Mouse (Mus musculus) gastrocnemius, postnatal 4 days (tissue): ENCODE measurements at regions not wholly inside any gene's neighbourhood (a gene's known extent, or its start where the extent isn't known, plus 50 kb on each side); places are given as distances from the start of the nearest gene placed in this dataset.

Experiments used
- DNase-seq, 2 experiments: peaks; one replicate each; pipeline ENCODE4 v3.0.0; 2021 to 2022; ENCODE audit warnings: low spot score in 2 of 2, mixed read lengths in 2 of 2

DNA sequence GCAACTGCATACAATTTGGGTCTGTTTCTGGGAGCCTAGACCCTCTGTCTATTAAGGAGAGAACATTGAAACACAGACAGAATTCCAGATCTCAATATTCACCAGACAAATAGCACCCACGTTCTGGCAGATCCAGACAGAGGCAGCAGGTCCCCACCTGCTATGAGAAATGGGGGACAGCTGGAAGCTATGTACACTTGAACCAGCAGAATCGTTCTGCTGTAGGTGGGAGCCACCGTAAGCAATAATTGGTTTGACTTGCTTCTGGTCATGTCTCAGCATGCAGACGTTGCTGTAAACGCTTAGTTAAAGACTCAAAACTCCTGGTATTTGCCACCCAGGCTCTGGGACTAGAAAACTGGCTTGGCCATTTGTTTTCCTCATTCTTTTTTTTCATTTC is 122.2 kb upstream of the Xylt1 start:
- DNase-seq: no peak

DNA sequence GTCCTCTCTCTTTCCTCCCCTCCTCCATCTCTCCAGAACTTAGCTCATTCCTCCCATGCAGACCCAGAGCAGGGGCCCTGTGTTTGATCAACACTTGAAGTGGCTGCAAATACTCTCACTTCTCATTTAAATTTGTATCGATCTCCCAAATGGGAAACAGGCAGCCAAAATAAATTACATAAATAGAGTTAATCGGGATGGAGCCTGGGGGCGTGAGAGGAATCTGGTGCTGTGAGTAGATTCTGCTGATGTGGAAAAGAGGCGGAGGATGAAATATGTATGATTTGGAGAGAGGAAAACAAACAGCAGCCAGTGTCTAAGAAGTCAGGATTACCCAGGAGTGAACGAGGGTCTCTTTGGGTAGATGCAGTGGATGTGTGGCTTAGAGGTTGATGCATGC is 121.6 kb upstream of the Xylt1 start:
- no peak for DNase-seq

DNA sequence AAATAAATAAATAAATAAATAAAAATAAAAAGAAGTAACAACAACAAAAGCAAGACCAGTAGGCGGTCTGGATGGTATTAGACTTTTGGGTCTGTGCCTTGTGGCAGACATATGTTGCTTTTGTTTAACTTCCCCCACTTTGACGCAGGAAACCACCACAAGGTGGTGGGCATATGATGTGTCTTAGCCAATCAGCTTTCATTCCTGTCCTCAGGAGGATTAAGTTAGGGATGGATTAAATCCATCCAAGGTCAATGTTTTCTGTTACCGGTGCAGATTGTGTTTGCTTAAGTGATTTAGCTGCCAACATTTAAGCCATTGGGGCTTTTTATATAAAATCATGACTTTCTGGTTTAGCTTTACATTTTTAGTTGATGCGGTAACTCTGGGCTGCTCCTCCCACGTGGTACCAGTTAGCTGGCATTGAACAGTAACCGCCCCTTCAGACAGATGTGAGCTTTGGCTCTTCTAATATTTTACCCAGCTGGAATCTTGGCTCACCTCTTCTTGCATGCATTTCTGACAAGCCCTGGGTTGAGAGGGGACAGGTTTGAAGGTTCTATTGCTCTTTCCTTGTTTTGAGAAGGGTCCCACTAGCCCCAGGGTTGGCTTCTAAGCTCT is 121.0 kb upstream of the Xylt1 start:
- DNase-seq: no peak

DNA sequence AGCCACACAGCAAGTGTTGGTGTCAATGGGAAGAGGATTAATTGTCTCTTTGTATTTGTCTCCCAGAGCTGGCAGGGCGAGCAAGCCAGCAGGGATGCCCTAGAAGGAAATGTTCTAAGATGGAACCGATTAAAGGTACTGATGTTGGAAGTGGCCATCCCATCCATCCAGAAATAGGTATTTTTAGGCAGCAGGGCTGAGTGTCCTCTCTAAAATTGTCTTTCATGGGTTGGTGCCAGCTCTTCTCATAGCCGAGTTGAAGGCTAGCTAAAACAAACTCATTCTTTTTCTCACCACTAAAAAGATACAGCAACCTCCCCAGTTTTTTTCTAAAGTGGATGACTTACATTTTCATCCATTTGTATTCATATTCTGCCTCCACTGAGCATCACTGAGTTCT is 120.2 kb upstream of the Xylt1 start:
- DNase-seq: no peak

DNA sequence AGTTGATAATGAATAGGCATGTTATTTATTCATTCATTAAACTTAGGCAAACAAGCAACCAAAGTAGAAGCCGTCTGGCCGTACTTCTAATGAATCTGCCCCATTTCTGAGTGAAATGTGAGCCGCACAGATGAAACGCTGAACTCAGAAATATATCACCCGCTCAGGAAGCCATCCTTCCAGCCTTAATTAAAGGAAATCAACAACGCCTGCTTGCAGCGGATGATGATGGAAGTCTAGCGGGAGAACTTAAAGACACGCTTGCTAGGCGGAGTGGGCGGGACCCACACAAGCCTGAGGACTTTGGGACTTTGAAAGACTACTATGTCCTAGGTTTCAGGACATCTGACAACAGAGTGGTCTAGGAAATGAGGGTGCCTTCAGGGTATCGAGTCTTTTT is 117.7 kb upstream of the Xylt1 start:
- DNase-seq: no peak

DNA sequence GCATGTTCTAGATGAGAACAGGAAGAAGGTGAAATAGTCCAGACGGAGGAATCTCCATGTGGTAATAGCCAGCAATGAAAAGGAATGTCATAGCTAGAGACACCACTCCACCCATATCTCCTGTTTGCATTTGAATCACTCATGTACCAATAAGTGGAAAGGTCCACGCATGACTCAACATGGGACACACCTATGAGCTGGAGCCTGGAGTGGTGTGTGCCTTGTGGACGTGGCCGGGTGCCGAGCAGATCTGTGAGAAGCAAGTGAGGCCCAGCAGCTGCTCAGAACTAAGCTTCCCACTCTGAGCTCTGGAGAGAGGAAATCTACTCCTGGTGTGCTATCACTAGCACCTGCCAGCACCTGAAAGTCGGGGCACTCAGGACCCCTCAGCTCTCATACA is 116.4 kb upstream of the Xylt1 start:
- no peak for DNase-seq

DNA sequence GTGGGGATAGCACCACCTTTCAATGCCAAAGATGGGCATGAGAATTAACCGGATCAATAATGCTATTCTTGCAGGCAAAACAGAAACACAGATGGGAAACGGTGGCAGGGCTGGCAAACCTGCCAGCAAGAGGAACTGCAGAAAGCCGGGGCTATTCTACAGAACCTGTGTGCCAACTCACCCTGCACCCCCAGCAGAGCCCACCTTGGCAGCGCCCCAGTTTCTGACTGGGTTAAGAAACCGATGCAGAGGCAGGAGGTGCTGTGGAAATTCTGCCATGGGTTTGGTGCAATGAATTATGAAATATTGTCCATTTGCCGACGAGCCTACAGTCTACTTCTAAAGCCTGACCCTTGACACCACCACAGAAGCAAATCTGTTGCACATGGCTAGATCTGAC is 112.7 kb upstream of the Xylt1 start:
- DNase-seq: no peak

DNA sequence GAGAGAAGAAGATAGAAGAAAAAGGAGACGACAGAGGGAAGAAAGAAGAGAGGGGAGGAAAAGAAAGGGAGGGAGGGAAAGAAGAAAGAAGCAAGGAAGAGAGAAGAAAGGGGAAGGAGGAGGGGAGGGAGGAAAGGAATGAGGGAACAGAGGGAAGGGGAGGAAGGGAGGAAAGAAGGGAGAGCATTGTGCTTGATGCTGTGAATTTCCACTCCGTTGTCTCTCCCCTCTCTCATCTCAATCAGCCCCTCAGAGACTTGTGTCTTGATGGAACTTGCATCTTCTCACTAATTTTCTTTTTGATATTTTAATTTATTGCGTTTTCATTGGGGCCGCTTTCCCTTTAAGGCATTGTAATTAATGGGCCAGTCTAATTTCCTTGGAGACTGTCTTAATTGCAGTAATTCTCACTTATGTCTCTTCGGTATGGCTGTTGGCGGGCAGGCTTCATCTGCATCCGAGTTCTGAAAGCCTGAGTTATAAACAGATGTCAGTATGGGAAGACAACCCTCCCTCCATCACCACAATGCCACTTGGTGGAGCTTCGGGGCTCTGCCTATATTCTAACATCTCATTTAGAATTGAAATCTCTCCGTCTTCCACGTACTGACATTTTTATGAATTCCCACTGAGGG is 111.4 kb upstream of the Xylt1 start:
- no peak for DNase-seq

DNA sequence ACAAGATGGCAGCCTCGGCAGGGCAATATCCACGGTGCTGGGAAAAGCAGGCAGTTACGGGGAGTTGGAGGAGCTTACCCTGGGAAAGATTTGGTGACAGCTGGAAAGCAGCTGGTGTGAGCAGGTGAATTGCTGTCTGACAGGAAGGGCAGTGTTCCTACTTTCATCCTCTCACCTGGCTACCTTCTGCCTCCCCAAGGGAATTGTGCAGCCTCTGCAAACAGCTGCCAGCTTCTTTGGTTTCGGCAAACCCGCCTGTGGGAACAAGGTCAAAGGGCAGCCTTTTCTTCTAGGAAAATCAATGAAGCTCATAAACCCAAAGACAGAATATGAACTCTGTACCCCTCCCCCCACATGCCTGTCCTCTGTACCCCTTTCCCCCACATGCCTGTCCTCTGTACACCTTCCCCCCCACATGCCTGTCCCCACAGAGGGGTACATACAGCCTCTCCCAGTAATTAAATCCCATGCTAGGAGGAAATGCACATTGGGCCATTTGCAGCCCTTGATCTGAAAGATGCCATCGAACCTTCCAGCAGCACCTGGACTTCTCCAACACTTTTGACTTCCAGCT is 102.3 kb upstream of the Xylt1 start:
- DNase-seq: no peak

DNA sequence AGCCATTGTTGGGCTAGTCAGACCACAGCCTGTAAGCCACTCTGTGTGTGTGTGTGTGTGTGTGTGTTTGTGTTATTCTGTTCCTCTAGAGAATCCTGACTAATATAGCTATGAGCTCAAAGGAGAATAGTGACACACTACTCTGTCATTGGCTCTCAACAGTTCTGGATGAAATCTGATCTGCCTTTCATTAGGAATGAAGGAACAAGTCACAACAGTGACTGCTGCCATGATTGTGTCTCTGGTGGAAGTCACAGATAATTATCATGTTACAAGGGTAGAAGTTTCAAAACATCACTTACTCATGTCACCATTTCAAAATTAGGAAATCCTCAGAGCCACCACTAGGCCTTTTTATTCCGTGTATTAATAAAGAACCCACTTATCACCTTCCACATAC is 98.6 kb upstream of the Xylt1 start:
- no peak for DNase-seq

DNA sequence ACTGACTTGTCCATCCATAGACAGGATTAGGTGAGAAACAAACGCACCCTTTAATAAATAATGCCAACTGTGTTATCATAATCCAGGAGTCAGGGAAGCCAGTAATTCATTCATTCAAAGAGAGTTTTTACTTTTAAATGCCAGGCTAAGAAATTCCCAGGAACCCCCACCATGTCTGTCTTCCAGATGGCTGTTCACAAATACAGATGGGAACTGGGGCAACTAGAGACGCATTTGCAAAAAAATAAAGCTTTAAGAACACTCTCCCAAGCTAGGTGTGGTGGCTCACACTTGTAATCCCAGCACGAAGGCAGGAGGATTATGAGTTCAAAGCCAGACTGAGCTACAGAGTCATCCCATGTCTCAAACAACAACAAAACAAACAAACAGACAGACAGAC is 95.6 kb upstream of the Xylt1 start:
- DNase-seq: no peak

DNA sequence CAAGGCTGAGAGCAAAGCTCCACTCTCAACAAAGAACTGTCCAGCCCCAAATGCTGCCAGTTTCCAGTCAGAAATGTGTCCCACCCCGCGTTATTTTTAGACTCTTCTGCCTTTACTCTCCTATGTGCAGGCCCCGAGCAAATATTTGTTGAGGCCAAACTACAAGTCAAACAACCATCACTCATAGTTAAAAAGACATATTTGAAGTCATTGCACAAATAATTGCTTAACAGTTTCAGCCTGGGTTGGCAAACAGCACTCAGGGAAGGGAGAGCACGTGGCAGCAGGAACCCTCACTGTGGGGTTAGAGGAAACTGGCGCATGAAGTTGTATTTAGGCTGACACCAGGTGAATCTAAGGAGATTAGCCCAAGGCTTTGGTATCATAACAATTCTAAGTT is 94.8 kb upstream of the Xylt1 start:
- DNase-seq: no peak

DNA sequence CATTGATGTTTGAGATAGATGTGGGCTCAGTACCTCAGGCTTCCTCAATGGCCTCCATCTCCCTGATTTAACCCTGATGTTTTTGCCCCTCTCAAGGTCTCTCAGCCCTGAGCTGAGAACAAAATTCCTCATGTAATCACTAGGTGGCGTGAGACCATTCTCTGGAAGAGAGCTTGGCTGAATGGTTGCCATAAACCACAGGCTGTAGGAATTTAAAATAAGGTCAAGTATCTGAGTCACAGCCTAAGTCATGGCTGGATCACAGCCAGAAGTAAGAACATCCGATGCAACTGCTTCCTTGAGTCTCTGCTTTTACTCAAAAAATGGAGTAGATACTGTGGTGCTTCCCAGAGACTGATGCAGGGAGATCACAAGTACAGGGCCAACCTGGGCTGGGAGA is 77.1 kb upstream of the Xylt1 start:
- DNase-seq: peak in 1 of 2 experiments; percentile 17

DNA sequence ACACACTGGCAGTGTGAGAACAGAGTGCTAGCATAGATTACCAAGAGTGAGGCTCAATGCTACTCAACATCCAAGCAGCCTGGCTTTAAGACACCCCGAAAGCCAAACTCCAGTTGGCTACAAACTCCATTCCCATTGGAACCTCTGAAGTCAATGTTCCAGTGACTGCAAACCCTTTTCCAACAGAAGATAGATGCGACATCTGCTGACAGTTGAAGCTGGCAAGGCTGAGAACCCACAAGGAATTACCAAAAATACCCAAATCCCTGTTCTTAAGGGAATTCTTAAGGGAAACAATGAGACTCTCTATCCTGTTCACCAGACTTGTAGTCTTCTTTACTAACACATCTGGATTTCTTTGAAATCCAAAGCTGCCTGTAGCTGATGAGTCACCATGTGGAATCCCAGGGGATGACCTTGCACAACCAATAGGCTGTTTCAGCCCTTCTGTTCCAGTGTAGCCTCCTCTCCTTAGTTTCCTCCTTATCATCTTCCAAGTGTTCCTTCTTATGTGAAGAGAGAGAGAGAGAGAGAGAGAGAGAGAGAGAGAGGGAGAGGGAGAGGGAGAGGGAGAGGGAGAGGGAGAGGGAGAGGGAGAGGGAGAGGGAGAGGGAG is 70.1 kb upstream of the Xylt1 start:
- DNase-seq: no peak

DNA sequence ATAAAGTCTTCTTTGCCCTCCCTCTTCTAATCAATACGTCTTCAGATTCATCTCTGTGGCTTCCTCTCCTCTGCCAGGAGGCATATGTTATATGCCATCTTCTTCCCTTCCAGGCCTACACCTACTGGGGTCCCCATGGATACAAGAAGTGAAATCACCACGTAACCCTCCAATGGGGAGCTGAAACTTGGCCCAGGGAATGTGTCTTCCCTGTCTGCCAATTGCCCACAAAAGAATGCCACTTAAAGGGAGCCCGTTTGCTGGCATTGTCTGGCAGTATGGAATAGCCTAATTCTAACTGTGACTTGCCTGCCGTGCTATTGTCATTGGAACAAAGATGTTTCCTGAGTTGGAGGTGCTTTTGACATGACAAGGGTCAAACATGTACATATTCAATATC is 69.5 kb upstream of the Xylt1 start:
- no peak for DNase-seq

DNA sequence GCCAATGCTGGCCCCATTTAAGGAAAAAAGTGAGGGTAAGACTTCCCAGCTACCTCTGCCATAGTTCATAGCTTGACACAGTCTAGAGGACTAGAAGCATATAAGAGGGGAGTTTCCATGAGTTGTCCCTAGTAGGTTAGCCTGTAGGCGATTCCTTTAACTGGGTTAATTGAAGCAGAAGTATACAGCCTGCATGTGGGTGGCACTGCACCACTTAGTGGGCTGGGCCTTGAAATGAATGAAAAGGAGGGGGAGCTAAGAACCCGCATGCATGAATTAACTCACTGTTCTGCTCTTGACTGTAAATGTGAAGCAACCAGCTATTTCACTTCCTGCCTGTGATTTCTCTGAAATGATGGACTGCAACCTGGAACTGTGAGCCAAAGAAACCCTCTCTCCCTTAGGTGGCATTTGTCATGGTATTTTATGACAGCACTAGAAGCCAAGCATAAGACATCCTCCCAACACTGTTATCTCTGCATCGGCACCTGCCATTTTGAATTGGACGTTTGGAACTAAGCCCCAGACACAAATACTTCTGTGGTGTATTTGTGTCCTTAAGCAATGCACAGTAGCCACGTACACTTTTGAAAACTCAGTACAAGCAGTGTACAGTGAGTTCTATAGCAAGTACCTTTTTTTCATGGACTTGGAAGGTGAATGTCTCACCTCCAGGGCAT is 64.5 kb upstream of the Xylt1 start:
- DNase-seq: no peak

DNA sequence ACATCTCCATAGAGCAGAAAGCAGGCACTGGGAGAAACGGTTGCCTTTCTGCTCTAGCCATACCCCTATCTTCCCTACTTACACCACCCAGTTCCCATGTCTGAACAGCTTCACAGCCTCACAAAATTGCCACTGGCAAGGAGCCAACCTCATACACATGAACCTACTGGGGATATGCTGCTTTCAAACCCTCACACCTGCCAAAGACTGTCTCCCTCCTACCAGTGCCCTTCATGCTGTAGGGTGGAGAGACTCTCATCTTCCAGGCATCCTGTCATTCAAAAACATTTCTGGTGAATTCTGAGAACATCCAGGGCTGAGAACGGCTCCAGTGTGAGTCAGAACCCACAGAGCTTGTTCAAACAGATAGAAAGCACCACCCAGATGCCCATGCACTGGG is 63.4 kb upstream of the Xylt1 start:
- DNase-seq: no peak

DNA sequence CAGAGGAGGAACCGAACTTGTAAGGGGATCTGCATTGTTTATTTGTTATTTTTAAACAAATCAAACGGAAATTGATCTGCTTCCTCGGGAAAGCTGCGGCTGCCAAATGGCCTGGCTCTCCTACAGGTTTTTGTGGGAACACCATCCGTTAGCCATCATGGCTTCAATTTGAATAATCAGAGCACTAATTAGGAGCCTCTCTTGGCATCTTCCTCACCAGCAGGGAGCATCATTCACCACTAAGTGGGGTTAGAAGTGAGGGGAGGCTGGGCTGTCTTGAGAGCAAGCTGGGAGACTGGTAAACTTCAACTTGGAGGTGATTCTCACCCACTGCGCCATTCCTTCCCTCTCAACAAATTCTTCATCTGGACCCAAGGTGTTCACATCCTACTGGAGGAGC is 60.2 kb upstream of the Xylt1 start:
- DNase-seq: no peak
